Mouse (Mus musculus) lung, adult 2 months (tissue): Measurements from ENCODE around the gene Xntrpc. TPM values are rescaled to one million over a fixed set of nuclear protein-coding genes. Genes with fewer than 3 reads are reported as not detected.
A peak's percentile ranks its signal among the peaks of the same experiment; 100 is the strongest.

Experiments used
- DNase-seq: peaks from one replicate; pipeline ENCODE4 v3.0.0; 2022
- H3K4me1 ChIP-seq: fragments of 200-500 bp; 2 replicates; pipeline ENCODE4 v1.6.1; 2011; ENCODE audit warnings: low read length; ENCODE audit not compliant: control insufficient read depth, insufficient read depth
- H3K4me3 ChIP-seq: fragments of 200-500 bp; replicated peaks from 2 replicates; pipeline ENCODE3; 2011; ENCODE audit warnings: low read depth, mild to moderate bottlenecking, control low read depth, low read length; ENCODE audit errors: extremely low read depth
- CTCF ChIP-seq: fragments of 200-500 bp; IDR thresholded peaks from 2 replicates; pipeline ENCODE4 v1.5.1; 2011; ENCODE audit warnings: mild to moderate bottlenecking, low read length, control low read depth; ENCODE audit not compliant: insufficient read depth
- POLR2A ChIP-seq: fragments of 200-500 bp; IDR thresholded peaks from 2 replicates; pipeline ENCODE4 v1.6.1; 2011; ENCODE audit warnings: low read depth, mild to moderate bottlenecking, control low read depth, low read length, borderline replicate concordance; ENCODE audit errors: extremely low read depth
- WGBS: fragments of 180-500 bp; shearing (Covaris S2); methylation state at CpG from one replicate; pipeline ENCODE4 v1.1.7; 2018; 5-methylcytosine and 5-hydroxymethylcytosine counted together
- polyA plus RNA-seq: library from polyadenylated mRNA; depleted of rRNA; stranded (reverse); fragments of >200 nt; gene quantifications from 2 replicates; pipeline ENCODE4 v1.2.3, GENCODE M21; 2012; rRNA removed

Gene Xntrpc
- polyA plus RNA-seq, 1 experiment = 3.0 TPM

DNA sequence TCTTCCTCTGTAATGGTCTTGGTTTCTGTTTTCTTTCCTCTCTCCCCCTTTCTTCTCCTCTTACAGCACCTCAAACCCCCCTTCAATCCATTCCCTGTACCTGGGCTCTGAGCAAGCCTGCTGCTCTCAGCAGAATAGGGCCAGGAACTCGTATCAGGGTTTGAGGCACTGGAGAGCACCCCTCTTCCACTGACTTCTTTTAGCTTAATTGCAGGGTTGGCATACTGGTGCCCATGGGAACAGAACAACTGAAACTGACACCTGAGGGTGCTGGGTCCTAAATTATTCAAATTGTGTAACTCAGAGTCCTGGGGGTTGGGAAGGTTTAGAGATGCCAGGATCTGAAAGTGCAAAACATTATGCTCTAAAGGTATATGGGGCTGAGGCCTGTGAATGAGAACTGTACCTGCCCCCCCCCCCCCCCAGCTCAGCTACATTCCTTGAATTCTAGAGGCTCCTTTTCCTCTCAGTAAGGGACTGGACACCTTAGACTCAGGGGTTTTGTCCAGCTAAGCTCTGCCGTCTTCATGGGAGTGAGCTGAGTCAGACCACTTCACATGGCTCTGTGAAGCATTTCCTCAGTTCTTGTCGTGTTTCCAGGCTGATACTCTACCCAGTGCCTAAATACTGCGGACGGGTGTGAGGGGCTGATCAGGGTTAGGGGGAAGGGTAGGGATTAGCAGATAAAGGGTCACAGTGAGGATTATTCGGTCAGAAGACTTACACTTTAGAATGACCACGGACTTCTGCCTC, 51.2 kb downstream of the Xntrpc start, which contains the start of gene Chrna10:
Gene Chrna10 (minus strand): TSS at position 250 of the 753 bp plus-strand sequence.
- no peak for DNase-seq
- TF ChIP-seq POLR2A = no peak
- no peak for TF ChIP-seq CTCF

DNA sequence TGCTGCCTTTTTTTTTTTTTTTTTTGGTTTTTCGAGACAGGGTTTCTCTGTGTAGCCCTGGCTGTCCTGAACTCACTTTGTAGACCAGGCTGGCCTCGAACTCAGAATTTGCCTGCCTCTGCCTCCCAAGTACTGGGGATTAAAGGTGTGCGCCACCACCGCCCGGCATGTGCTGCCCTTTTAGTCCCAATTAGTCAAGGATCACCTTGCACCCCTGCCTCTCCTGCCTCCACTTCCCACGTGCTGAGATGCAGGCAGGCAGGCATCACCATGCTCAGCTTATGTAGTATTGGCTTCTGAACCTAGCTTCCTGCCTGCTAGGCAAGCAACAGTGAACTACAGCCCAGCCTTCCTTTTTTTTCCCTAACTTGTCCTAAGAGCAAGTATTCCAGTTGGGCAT, 51.9 kb downstream of the Xntrpc start:
- no peak for DNase-seq
- Histone ChIP-seq H3K4me3 (no peak overlapping the region), H3K4me1 (no peaks in the 10 kb centered on the region)
- TF ChIP-seq CTCF (no peak), POLR2A (no peak)
- WGBS = 62% methylated on average over 6 of the region's 6 CpGs

More for the DNA sequence above, 51.2 kb downstream of the Xntrpc start, which contains the start of gene Chrna10:
- Histone ChIP-seq H3K4me1 (no peaks in the 10 kb centered on the region), H3K4me3 (no peak within 1 kb of the TSS)
- WGBS = 39% methylated on average over 7 of the region's 7 CpGs

DNA sequence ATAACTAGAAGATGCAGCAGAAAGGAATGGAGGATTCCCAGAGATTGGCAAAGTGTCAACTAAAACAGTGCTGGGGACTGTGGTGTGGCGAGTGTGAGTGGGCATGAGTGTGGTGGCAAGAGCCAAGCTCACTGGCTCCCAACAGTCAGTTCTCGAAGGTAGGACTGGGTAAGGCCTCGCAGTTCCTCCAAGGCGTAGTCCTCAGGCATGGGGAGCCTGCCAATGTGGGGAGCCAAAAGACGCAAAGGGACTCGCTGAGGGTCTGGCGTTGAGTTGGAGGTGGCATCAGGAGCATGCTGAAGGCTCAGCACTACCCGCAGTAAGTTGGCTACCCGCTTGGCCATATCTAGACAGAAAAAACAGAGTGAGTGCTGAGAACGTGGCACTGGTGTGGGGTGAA, 54.8 kb downstream of the Xntrpc start:
- H3K4me1 ChIP-seq = no peaks in the 10 kb centered on the region
- no peak for DNase-seq
- no peak overlapping the region for H3K4me3 ChIP-seq
- TF ChIP-seq POLR2A (no peak), CTCF (no peak)
- 91% methylated on average over 10 of the region's 10 CpGs for WGBS

DNA sequence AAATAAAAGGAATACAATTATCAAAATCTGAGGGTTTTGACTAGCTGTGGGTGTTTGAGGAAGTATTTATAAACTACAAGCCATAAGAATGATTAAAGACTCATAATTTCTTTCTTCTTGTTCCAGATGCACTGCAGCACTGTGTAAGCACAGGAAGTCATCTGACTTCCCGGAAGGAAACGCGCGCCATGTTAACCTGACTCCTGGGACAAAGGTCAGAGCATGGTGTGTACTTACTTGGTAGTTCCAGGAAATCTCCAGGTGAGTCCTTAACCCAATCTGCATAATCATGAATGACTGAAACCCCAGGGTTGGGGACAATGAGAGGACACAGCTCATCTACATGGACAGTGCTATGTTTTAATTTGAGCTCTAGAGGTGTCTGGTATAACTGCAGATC, 66.9 kb downstream of the Xntrpc start:
- H3K4me1 ChIP-seq = no peaks in the 10 kb centered on the region
- DNase-seq = no peak
- H3K4me3 ChIP-seq = no peak overlapping the region
- WGBS = 50% methylated on average over 4 of the region's 4 CpGs
- TF ChIP-seq CTCF (no peak), POLR2A (no peak)

DNA sequence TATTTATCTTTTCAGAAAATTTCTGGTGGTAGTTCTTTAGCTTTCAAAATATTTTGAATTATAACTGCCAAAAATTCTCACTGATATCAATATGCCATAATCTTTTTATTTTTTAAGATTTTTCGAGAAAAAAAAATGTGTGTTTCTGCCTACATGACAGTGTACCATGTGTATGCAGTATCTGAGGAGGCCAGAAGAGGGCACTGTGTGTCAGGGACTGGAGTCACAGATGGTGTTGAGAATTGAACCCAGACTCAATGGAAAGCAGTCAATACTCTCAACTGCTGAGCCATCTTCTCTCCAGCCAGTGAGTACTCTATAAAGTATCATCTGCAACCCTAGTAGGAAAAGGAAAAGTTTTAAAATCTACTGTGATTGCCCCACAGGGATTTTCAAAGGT, 72.0 kb downstream of the Xntrpc start:
- TF ChIP-seq CTCF (peak; percentile 42; the same call in 1 of the 2 replicates), POLR2A (no peak)
- 93% methylated on average over 1 of the region's 1 CpGs for WGBS
- Histone ChIP-seq H3K4me1 (no peaks in the 10 kb centered on the region), H3K4me3 (no peak overlapping the region)
- DNase-seq = no peak

DNA sequence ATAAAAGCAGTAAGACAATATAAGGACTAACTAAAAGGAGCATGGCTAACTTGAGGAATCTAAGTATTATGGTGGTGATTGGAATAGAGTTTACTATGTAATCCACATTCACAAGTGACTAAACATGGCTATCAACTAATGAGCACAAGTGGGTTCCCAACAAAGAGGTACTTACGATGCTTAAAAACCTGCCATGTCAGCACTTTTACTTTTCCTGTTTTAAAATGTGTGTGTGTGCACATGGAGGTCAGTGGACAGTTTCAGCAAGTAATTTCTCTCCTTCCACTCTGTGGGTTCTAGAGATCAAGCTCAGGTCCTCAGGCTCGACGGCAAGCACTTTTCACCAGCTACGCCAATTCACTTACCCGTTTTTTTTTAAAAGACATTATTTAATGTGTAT, 72.4 kb downstream of the Xntrpc start:
- WGBS = 93% methylated on average over 5 of the region's 5 CpGs
- Histone ChIP-seq H3K4me1 (no peaks in the 10 kb centered on the region), H3K4me3 (no peak overlapping the region)
- no peak for DNase-seq
- TF ChIP-seq CTCF (no peak), POLR2A (no peak)

Other genes starting within 250 kb of the Xntrpc start
- not detected in 2 replicates for gene Phox2a, start 247.4 kb upstream of the Xntrpc start, polyA plus RNA-seq
- gene Inppl1, start 227.5 kb upstream of the Xntrpc start, polyA plus RNA-seq = 84.3 TPM in 2 replicates
- 11.8 and 12.6 TPM in 2 replicates for gene Folr2, start 208.5 kb upstream of the Xntrpc start, polyA plus RNA-seq
- gene Anapc15, start 202.0 kb upstream of the Xntrpc start, polyA plus RNA-seq = 21.1 and 36.2 TPM in 2 replicates
- 0.67 and 1.2 TPM in 2 replicates for gene Folr1, start 194.9 kb upstream of the Xntrpc start, polyA plus RNA-seq
- gene Lamtor1, start 159.8 kb upstream of the Xntrpc start, polyA plus RNA-seq = 171 and 205 TPM in 2 replicates
- 0.06 TPM in 1 of 2 replicates, not detected in the other for gene Tomt, start 159.4 kb upstream of the Xntrpc start, polyA plus RNA-seq
- gene Lrrc51, start 131.8 kb upstream of the Xntrpc start, polyA plus RNA-seq = 28.9 and 36.5 TPM in 2 replicates
- 80.1 and 93.4 TPM in 2 replicates for gene Numa1, start 131.6 kb upstream of the Xntrpc start, polyA plus RNA-seq
- 11.4 and 12.0 TPM in 2 replicates for gene Il18bp, start 47.0 kb upstream of the Xntrpc start, polyA plus RNA-seq
- gene Rnf121, start 244 bp upstream of the Xntrpc start, polyA plus RNA-seq = 20.5 and 31.9 TPM in 2 replicates
- gene Xndc1, start 202 bp upstream of the Xntrpc start, polyA plus RNA-seq = 14.8 and 18.9 TPM in 2 replicates
- gene Trpc2, start 17.4 kb downstream of the Xntrpc start, polyA plus RNA-seq = not detected in 2 replicates
- 7.3 and 15.7 TPM in 2 replicates for gene Art1, start 36.0 kb downstream of the Xntrpc start, polyA plus RNA-seq
- 0.27 and 1.2 TPM in 2 replicates for gene Art5, start 43.8 kb downstream of the Xntrpc start, polyA plus RNA-seq
- gene Chrna10, start 51.1 kb downstream of the Xntrpc start, polyA plus RNA-seq = 1.6 and 1.9 TPM in 2 replicates
- gene Nup98, start 144.5 kb downstream of the Xntrpc start, polyA plus RNA-seq = 14.2 and 17.8 TPM in 2 replicates
- gene Pgap2, start 144.5 kb downstream of the Xntrpc start, polyA plus RNA-seq = 147 and 180 TPM in 2 replicates
- gene Rhog, start 190.3 kb downstream of the Xntrpc start, polyA plus RNA-seq = 101 and 113 TPM in 2 replicates
- gene Stim1, start 202.1 kb downstream of the Xntrpc start, polyA plus RNA-seq = 74.0 and 78.7 TPM in 2 replicates